Mouse (Mus musculus) urinary bladder, postnatal 4 days (tissue): Measurements from ENCODE around the gene Scarf1.
"Not testable (repeated sequence)": the region's sequence is repeated elsewhere in the genome, so short reads cannot be mapped to it uniquely, and the experiment has no call there.

ENCODE experiments used
- DNase-seq, 2 experiments: peaks; one replicate each; pipeline ENCODE4 v3.0.0; 2021 to 2022; ENCODE audit warnings: low spot score in 2 of 2

The Scarf1 gene

GRCm38 (mm10) chr11:75537491-75538183, 24.3 kb downstream of the Scarf1 start:
- DNase-seq, result no peak

DNA sequence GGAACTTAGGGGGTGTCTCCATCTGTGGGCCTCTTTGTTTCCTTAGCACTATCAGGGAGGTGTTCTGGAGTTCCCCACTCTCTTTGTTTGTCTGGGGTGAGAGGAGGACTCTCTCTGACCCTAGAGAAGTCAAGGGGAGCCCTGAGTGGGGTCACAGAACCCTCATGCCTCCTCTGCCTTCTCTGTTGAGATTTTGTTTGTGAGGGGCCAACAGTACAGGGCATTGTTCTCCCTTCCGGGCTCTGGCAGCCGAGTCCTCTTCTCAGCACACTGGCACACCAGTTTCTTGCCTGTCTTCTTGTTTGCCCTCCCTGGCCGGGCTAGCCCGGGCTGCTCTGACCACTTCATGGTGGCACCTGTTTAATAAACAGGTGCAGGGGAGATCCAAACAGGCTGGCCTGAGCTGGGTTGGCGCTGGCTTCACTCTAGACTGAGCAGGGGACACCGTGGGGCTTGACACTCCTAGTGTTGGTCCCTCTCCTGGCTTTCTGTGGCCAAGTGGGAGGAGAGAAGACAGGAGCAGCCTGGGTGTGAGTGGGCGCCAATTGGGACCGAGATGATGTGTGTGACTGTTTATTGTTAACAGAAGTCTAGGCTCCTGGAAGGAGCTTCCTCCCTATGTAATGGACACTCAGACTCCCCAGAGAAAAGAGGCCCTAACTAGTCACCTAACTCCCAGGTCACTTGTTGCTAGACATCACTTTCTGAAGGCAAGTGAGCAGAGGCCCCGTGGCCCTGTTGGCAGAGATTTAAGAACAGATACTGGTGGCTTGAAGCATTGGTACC, 25.0 kb downstream of the Scarf1 start:
- no peak for DNase-seq

DNA sequence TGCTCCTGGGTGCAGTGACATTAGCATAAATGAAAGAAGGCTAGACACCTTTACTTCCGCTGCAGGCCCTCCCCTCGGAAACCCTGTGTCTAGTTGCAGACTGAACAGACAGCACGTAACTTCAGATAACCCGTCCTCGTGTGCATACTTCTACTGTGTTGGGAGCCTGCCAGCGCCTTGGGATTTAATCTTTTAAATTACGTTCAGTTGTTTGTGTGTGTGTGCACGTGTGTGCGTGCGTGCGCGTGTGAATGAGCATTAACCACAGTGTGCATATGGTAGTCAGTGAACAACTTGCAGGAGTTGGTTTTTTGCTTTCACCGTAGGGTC, 25.6 kb downstream of the Scarf1 start:
- no peak for DNase-seq

- DNase-seq, result no peak
Measured at GRCm38 (mm10) chr11:75540209-75540608, 26.9 kb downstream of the Scarf1 start.

GRCm38 (mm10) chr11:75540710-75541581, 27.6 kb downstream of the Scarf1 start:
- DNase-seq, result no peak

GRCm38 (mm10) chr11:75544713-75545112, 31.4 kb downstream of the Scarf1 start:
- DNase-seq, result no peak

DNA sequence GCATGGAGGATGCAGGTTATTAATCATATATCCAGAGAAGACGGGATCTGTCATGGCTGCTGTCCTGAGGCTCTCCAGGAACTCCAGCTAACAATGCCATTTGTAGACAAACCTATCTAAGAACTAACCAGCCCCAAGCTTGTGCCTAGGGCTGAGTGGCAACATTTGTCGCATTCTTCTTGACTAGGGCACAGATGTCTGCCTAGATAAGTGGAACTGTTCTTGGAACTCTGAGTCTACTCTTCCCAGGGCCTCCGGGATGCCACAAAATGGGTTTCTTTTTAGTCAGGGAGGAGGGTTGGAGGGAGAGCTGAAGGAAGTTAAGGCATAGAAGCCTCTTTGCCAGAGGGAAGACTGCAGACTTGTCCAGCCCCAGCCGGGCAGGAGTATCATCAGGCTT, 32.7 kb downstream of the Scarf1 start:
- DNase-seq, result no peak

- DNase-seq, result no peak
Measured at GRCm38 (mm10) chr11:75549658-75550111, 36.3 kb downstream of the Scarf1 start.

- peak in 1 of 2 experiments; percentile 59 for DNase-seq
Measured at GRCm38 (mm10) chr11:75550200-75550946, 37.0 kb downstream of the Scarf1 start.

DNA sequence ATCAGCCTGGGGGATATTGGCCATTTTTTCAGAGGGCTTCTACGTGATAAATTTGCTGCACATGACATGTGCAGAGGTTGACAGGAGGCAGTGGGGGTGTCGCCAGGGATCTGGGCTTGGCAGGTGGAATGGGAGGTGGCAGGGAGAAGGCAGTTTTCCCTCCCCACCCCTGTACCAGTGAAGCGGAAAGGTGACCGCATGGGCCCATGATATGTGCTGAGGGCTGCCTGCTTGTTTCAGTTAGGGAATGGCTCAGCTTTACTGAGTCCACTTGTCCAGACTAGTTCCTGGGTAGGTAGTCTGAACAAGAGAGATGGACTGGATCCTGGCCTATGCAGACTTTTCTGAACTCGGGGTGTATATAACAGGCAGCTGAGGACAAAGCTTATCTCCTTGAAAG, 38.0 kb downstream of the Scarf1 start:
- DNase-seq, result no peak

GRCm38 (mm10) chr11:75551961-75552441, 38.7 kb downstream of the Scarf1 start:
- DNase-seq, result no peak

- no peak for DNase-seq
Measured at GRCm38 (mm10) chr11:75552906-75553482, 39.7 kb downstream of the Scarf1 start.

GRCm38 (mm10) chr11:75556006-75556405, 42.7 kb downstream of the Scarf1 start:
- DNase-seq, result not testable (repeated sequence)

DNA sequence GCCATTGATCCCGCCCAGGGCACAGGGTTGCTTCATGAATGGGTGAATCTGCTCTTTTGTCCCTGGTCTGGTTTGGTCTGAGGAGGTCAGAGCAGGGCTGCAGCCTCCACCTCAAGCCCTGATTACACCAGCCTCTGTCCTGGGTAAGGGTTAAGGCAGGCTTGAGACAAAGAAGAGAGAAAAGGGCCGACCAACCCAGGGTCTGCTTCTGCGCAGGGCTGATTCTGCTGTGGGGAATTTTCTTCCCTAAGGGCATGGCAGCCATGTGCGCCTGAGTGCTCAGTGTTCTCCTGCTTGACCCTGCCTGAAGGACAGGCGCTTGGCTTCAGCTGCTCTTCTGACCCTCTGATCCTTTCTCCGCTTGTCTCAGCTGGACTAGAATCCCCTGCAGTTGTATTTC, 43.8 kb downstream of the Scarf1 start:
- no peak for DNase-seq

- no peak for DNase-seq
Measured at GRCm38 (mm10) chr11:75558101-75558500, 44.8 kb downstream of the Scarf1 start.

DNA sequence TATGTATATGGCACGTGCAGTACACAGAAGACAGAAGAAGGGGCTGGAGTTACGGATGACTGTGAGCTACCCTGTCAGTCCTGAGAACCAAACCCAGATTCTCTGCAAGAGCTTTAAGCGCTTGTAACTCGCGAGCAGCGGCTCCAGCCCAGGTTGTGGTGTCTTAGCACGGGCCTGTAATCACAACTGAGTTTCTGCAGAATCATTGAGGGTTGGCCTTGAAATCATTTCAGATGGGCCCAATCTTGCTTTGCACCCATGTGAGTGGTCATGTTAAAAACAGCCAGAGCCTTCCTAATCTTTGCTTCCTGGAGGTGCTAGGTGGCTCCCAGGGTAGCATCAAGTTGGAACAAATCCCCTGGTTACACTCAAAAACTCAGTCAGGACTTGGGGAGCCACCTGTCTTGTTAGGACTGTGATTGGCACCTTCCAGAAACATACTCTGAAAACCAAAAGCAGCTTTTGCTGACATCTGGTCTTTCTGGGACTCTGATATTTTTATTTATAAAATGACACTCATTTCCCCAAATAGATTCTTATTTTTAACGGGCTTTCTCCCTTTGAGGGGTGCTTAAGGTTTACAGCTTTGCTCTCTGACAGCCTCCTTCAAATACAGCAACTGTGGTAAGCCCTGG, 46.6 kb downstream of the Scarf1 start:
- no peak for DNase-seq

DNA sequence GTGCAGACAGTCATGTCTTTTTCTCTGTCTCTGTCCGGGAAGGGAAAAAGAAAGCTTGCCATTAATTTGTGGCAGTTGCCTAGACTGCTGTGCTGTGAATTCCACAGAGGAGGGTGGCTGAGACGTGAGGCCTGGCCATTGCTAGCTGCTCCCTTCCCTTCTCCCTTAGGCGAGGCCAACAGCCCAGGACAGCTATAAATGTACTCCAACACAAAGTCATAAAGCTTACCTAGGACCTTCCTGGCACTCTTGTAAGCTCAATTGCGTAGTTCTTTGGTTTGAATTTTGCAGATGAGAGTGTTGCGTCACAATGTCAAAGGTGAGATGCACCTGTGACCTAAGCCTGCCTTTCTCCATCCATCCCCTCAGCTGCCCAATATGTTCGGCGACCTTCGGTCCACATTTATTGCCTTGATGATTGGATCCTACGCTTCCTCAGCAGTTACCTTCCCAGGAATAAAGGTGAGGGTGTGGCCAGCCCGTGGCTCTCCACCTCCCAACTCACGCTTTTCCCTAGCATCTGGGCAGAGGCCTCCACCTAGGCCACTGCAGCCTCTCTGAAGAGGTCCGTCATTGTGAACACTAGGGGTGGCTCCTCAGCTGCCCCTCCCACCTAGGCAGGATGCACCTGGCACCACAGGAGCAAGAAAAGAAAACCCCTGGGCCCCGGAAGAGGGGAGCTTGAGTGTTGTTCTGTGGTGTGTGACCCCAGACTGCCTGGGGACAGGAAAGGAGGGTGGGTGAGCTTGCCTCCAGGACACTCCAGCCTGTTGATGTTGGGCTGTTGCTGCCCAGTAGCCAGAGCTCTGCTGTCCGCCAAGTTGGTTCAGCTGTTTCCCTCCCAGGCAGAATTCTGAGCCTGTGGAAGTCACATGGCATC, 47.4 kb downstream of the Scarf1 start:
- DNase-seq, result no peak

DNA sequence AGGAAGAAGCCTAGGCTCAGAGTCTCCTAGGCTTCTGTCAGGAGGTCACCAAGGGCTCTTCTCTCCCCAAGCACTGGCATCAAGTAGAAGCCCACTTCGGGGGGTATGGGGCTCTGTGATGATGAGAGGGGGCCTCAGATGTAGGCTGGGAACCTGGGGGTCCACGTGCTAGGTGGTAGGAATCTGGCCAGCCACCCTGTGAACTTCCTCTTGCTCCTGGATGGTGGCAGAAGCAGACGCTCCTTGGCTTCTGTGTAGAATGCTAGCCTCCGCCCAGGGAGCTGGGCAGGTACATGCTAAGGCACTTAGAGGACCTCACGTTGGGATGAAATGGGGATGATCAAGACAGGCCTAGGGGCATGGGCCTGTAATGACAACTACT, 48.1 kb downstream of the Scarf1 start:
- DNase-seq, result no peak

DNA sequence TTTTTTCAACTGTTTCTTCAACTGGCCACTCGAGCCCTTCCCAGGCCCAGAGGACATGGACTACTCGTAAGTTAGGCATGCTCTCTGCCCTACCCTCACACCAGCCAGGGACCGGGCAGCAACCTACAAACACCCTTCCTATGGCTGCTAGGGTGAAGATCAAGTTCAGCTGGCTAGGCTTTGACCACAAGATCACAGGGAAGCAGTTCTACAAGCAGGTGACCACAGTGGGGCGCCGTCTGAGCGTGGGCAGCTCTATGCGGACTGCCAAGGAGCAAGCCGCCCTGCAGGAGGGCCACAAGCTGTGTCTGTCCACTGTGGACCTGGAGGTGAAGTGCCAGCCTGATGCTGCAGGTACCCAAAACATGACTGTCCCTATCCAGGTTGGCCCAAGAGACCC, 49.5 kb downstream of the Scarf1 start:
- DNase-seq, result peak in 1 of 2 experiments; percentile 21
